Mouse (Mus musculus) thymus, adult 18-20 months (tissue): ENCODE results near the gene Rhox3h.
"Not testable (repeated sequence)": the region's sequence is repeated elsewhere in the genome, so short reads cannot be mapped to it uniquely, and the experiment has no call there.

Experiments
- DNase-seq, 2 experiments: peaks; one replicate each; pipeline ENCODE4 v3.0.0; 2022; ENCODE audit warnings: mixed read lengths in 2 of 2

The Rhox3h gene

GRCm38 (mm10) chrX:37668664-37669063 lies at the start of gene Rhox3h:
Gene Rhox3h (minus strand): TSS chrX:37668764.
- DNase-seq, result not testable (repeated sequence)

- DNase-seq, result no peak
These were observed 33.3 kb upstream of the Rhox3h start for GRCm38 (mm10) chrX:37701821-37702387.

- DNase-seq, result no peak
These were observed 23.7 kb upstream of the Rhox3h start for GRCm38 (mm10) chrX:37692261-37692660.

GRCm38 (mm10) chrX:37683031-37683715 lies 14.6 kb upstream of the Rhox3h start:
- no peak for DNase-seq

GRCm38 (mm10) chrX:37673177-37673576 lies 4.6 kb upstream of the Rhox3h start, which contains the start of gene Rhox2h:
Gene Rhox2h (minus strand): TSS chrX:37673277.
- not testable (repeated sequence) for DNase-seq

- not testable (repeated sequence) for DNase-seq
These were observed 17.3 kb downstream of the Rhox3h start, which contains the start of gene Rhox4g for GRCm38 (mm10) chrX:37651227-37651626. Gene Rhox4g (minus strand): TSS chrX:37651327.

- DNase-seq, result not testable (repeated sequence)
These were observed 25.2 kb downstream of the Rhox3h start, which contains the start of gene Rhox2g for GRCm38 (mm10) chrX:37643370-37643769. Gene Rhox2g (minus strand): TSS chrX:37643470.

- DNase-seq, result not testable (repeated sequence)
These were observed 40.1 kb downstream of the Rhox3h start, which contains the start of gene Rhox3g for GRCm38 (mm10) chrX:37628512-37628911. Gene Rhox3g (minus strand): TSS chrX:37628612.
